Mouse (Mus musculus) small intestine, adult 2 months (tissue): ENCODE results near the gene Ccdc62. TPM values are rescaled to one million over a fixed set of nuclear protein-coding genes. Genes with fewer than 3 reads are reported as not detected.

Experiments
- H3K27ac ChIP-seq: fragments of 200-500 bp; 2 replicates; pipeline ENCODE4 v1.5.1; 2012; ENCODE audit warnings: low read depth, low read length, control low read depth, inconsistent platforms; ENCODE audit not compliant: insufficient read depth
- H3K27me3 ChIP-seq: fragments of 200-500 bp; 2 replicates; pipeline ENCODE4 v1.6.1; 2012; ENCODE audit warnings: mild to moderate bottlenecking, moderate library complexity, low read length, inconsistent platforms; ENCODE audit not compliant: control insufficient read depth, insufficient read depth
- H3K36me3 ChIP-seq: fragments of 200-500 bp; 2 replicates; pipeline ENCODE4 v1.6.1; 2012; ENCODE audit warnings: mild to moderate bottlenecking, low read length, control low read depth, inconsistent platforms; ENCODE audit not compliant: control insufficient read depth, insufficient read depth
- H3K4me1 ChIP-seq: fragments of 200-500 bp; 2 replicates; pipeline ENCODE4 v1.6.1; 2012; ENCODE audit warnings: low read length, inconsistent platforms, mixed read lengths; ENCODE audit not compliant: control insufficient read depth, insufficient read depth, insufficient read length
- H3K4me3 ChIP-seq: fragments of 200-500 bp; 2 replicates; pipeline ENCODE4 v1.5.1; 2012; ENCODE audit warnings: low read depth, mild to moderate bottlenecking, control low read depth, inconsistent platforms, low read length, moderate library complexity
- CTCF ChIP-seq: fragments of 200-500 bp; IDR thresholded peaks from 2 replicates; pipeline ENCODE4 v1.5.1; 2012; ENCODE audit warnings: low read depth, mild to moderate bottlenecking, control low read depth, inconsistent platforms, low read length, moderate library complexity, mixed read lengths; ENCODE audit not compliant: insufficient replicate concordance, insufficient read length; ENCODE audit errors: extremely low read depth
- POLR2A ChIP-seq: fragments of 200-500 bp; IDR thresholded peaks from 2 replicates; pipeline ENCODE4 v1.6.1; 2012; ENCODE audit warnings: low read depth, mild to moderate bottlenecking, control low read depth, inconsistent platforms, low read length, moderate library complexity
- WGBS: fragments of 180-500 bp; shearing (Covaris S2); methylation state at CpG from one replicate; pipeline ENCODE4 v1.1.7; 2018; 5-methylcytosine and 5-hydroxymethylcytosine counted together
- polyA plus RNA-seq: library from polyadenylated mRNA; depleted of rRNA; stranded (reverse); fragments of >200 nt; gene quantifications from 2 replicates; pipeline ENCODE4 v1.2.3, GENCODE M21; 2012; rRNA removed

Ccdc62 gene
- polyA plus RNA-seq, 1 experiment, result 1.9 TPM

DNA sequence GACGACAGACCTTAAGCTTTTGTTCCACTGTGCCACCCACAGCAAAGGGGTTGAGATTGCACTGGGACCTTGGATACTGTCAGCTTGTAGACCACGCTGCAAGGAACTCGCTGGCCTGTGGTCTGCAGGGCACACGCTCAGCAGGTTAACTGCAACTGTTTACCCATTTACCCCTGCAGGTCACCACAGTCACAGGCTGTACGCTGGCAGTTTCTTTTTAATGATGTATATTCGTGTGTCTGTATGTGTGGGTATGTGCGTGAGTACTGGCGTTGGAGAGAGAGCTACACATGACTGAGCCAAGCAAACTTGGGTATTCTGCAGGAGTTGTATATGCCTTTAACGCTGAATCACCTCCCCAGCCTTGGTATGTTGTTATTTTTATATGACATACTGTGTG, 88.2 kb downstream of the Ccdc62 start:
- Histone ChIP-seq H3K4me1 (peaks cover 39% of the 10 kb centered on the region), H3K4me3 (no peak overlapping the region), H3K27me3 (no peaks in the 10 kb centered on the region), H3K36me3 (peaks cover 2% of the 10 kb centered on the region; the same call in 1 of the 2 replicates), H3K27ac (no peak overlapping the region)
- TF ChIP-seq CTCF (no peak), POLR2A (no peak)
- WGBS, result 82% methylated on average over 9 of the region's 9 CpGs

Other genes starting within 250 kb of the Ccdc62 start
- 4.4 and 4.5 TPM in 2 replicates for gene Clip1, start 246.1 kb upstream of the Ccdc62 start, polyA plus RNA-seq
- 10.2 and 19.2 TPM in 2 replicates for gene Zcchc8, start 209.6 kb upstream of the Ccdc62 start, polyA plus RNA-seq
- gene Rsrc2, start 181.3 kb upstream of the Ccdc62 start, polyA plus RNA-seq, result 1.9 and 6.0 TPM in 2 replicates
- gene Kntc1, start 181.0 kb upstream of the Ccdc62 start, polyA plus RNA-seq, result 0.55 and 1.8 TPM in 2 replicates
- gene Hcar2, start 65.2 kb upstream of the Ccdc62 start, polyA plus RNA-seq, result 0.30 and 0.65 TPM in 2 replicates
- 1.2 and 3.9 TPM in 2 replicates for gene Hcar1, start 50.7 kb upstream of the Ccdc62 start, polyA plus RNA-seq
- gene Denr, start 23.5 kb upstream of the Ccdc62 start, polyA plus RNA-seq, result 1.4 and 2.4 TPM in 2 replicates
- gene Gm43518, start 3.3 kb upstream of the Ccdc62 start, polyA plus RNA-seq, result 0.44 TPM in 1 of 2 replicates, not detected in the other
- 30.3 and 40.9 TPM in 2 replicates for gene Hip1r, start 42.9 kb downstream of the Ccdc62 start, polyA plus RNA-seq
- gene Vps37b, start 101.6 kb downstream of the Ccdc62 start, polyA plus RNA-seq, result 35.9 and 55.6 TPM in 2 replicates
- gene Abcb9, start 165.1 kb downstream of the Ccdc62 start, polyA plus RNA-seq, result 11.9 and 21.2 TPM in 2 replicates
- gene Ogfod2, start 181.6 kb downstream of the Ccdc62 start, polyA plus RNA-seq, result 44.0 and 48.7 TPM in 2 replicates
- 12.7 and 19.6 TPM in 2 replicates for gene Arl6ip4, start 185.4 kb downstream of the Ccdc62 start, polyA plus RNA-seq